Mouse (Mus musculus) forebrain, embryonic 13.5 days (tissue): ENCODE measurements around the gene 5730480H06Rik. TPM values are rescaled to one million over a fixed set of nuclear protein-coding genes. Genes with fewer than 3 reads are reported as not detected.

Source experiments
- ATAC-seq: fragments of 200-750 bp; cut with Nextera tagmentation; 2 replicates; pipeline ENCODE4 v1.8.0; 2017
- H3K27ac ChIP-seq: fragments of 300-500 bp; sonication (generic); 2 replicates; pipeline ENCODE4 v1.5.1; 2015; ENCODE audit warnings: inconsistent platforms, mild to moderate bottlenecking, moderate library complexity
- H3K27me3 ChIP-seq: fragments of 300-500 bp; sonication (generic); 2 replicates; pipeline ENCODE4 v1.6.1; 2015; ENCODE audit warnings: mild to moderate bottlenecking, inconsistent platforms
- H3K36me3 ChIP-seq: fragments of 300-500 bp; sonication (generic); 2 replicates; pipeline ENCODE4 v1.6.1; 2015; ENCODE audit warnings: mild to moderate bottlenecking, inconsistent platforms; ENCODE audit not compliant: poor library complexity, severe bottlenecking
- H3K4me1 ChIP-seq: fragments of 300-500 bp; sonication (generic); 2 replicates; pipeline ENCODE4 v1.6.1; 2015; ENCODE audit warnings: inconsistent platforms
- H3K4me2 ChIP-seq: fragments of 300-500 bp; sonication (generic); 2 replicates; pipeline ENCODE4 v1.6.1; 2015; ENCODE audit warnings: inconsistent platforms, mild to moderate bottlenecking, moderate library complexity
- H3K4me3 ChIP-seq: fragments of 300-500 bp; sonication (generic); 2 replicates; pipeline ENCODE4 v1.5.1; 2015; ENCODE audit warnings: mild to moderate bottlenecking, inconsistent platforms
- H3K9ac ChIP-seq: fragments of 300-500 bp; sonication (generic); 2 replicates; pipeline ENCODE4 v1.6.1; 2015; ENCODE audit warnings: mild to moderate bottlenecking, inconsistent platforms
- H3K9me3 ChIP-seq: fragments of 300-500 bp; sonication (generic); replicated peaks from 2 replicates; pipeline ENCODE4 v1.6.1; 2016; ENCODE audit warnings: inconsistent platforms
- WGBS: fragments of 180-500 bp; shearing (Covaris S2); methylation state at CpG from one replicate; pipeline ENCODE4 v1.1.7; 2015; 5-methylcytosine and 5-hydroxymethylcytosine counted together
- polyA plus RNA-seq: library from polyadenylated mRNA; unstranded; fragments of >200 nt; fragmentation: Nextera tagmentation; extraction: Ambion mirVana; gene quantifications from 2 replicates; pipeline ENCODE4 v1.2.1, GENCODE M21; 2015

The 5730480H06Rik gene
- 21.5 and 23.2 TPM in 2 replicates for polyA plus RNA-seq

GRCm38 (mm10) chr5:48327652-48328051 lies at the start of gene 5730480H06Rik:
TSS of gene 5730480H06Rik (plus strand) at chr5:48327952.
- 96% methylated on average over 8 of the region's 8 CpGs for WGBS
- Histone ChIP-seq H3K27ac (no peak within 1 kb of the TSS), H3K4me1 (no peaks in the 10 kb centered on the region), H3K27me3 (no peaks in the 10 kb centered on the region), H3K9me3 (no peaks in the 10 kb centered on the region), H3K9ac (no peak within 1 kb of the TSS), H3K4me3 (no peak within 1 kb of the TSS), H3K36me3 (no peaks in the 10 kb centered on the region), H3K4me2 (no peak within 1 kb of the TSS)
- ATAC-seq = no peak

- no peak for ATAC-seq
- WGBS = 93% methylated on average over 3 of the region's 3 CpGs
Observed at GRCm38 (mm10) chr5:48301186-48301585, 26.6 kb upstream of the 5730480H06Rik start.

DNA sequence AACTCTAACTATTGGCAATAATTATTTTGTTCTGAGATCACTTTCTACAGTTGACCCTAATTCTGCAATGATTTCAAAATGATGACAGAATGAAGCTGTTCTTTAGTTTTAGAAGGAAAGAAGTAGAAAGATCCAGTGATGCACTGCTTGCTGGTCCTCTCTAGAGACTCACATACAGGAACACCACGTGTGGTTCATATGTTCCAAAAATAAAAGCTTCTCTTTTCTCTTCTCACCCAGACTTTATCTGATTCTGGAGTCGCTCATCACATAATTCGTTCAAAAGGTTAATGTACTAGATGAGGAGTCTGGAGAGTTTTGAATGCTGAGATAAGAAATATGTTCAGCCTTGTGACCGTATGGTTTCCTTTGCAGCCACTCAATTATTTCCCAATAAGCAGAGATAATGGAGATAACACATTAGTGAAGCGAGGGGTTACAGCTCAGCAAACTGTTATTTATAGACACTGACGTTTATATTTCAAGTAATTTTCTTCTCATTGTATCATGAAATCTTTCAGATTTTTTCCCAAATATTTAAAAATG lies 12.6 kb upstream of the 5730480H06Rik start:
- no peaks in the 10 kb centered on the region for H3K27me3 ChIP-seq
- no peak overlapping the region for H3K9ac ChIP-seq
- no peak overlapping the region for H3K4me2 ChIP-seq
- H3K4me3 ChIP-seq = no peak overlapping the region
- ATAC-seq = no peak
- H3K4me1 ChIP-seq = no peaks in the 10 kb centered on the region
- H3K27ac ChIP-seq = no peak overlapping the region
- no peaks in the 10 kb centered on the region for H3K36me3 ChIP-seq
- WGBS = 87% methylated on average over 6 of the region's 6 CpGs
- no peaks in the 10 kb centered on the region for H3K9me3 ChIP-seq

More at GRCm38 (mm10) chr5:48301186-48301585, 26.6 kb upstream of the 5730480H06Rik start:
- H3K9me3 ChIP-seq = no peaks in the 10 kb centered on the region
- no peaks in the 10 kb centered on the region for H3K4me1 ChIP-seq
- H3K27ac ChIP-seq = no peak overlapping the region
- no peaks in the 10 kb centered on the region for H3K27me3 ChIP-seq
- no peak overlapping the region for H3K4me3 ChIP-seq
- peaks cover 23% of the 10 kb centered on the region for H3K36me3 ChIP-seq
- no peak overlapping the region for H3K9ac ChIP-seq
- H3K4me2 ChIP-seq = no peak overlapping the region

DNA sequence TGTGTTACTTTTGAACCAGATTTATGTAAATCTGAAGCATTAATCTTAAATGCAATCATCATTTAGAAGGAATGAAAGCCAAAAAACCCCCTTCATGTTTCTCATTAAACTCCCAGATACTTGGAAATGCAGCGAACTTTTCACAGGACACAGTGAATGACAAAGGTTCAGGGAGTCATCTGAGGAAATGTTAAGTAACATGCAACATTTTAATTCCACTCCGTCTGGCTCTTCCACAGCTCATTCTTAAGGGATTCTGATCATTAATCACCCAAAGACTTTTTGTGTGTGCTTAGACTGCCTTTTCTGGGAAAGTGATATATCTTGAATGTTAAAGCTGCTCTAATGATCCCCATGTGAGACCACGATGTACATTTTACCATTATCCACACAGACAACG lies 7.2 kb upstream of the 5730480H06Rik start:
- Histone ChIP-seq H3K4me1 (no peaks in the 10 kb centered on the region), H3K36me3 (no peaks in the 10 kb centered on the region), H3K4me3 (no peak overlapping the region), H3K9ac (no peak overlapping the region), H3K27ac (no peak overlapping the region), H3K27me3 (no peaks in the 10 kb centered on the region), H3K4me2 (no peak overlapping the region), H3K9me3 (no peaks in the 10 kb centered on the region)
- 73% methylated on average over 4 of the region's 4 CpGs for WGBS
- ATAC-seq = no peak

GRCm38 (mm10) chr5:48326221-48326620 lies 1.5 kb upstream of the 5730480H06Rik start:
- no peaks in the 10 kb centered on the region for H3K36me3 ChIP-seq
- no peak overlapping the region for H3K27ac ChIP-seq
- no peak overlapping the region for H3K9ac ChIP-seq
- no peaks in the 10 kb centered on the region for H3K27me3 ChIP-seq
- no peak overlapping the region for H3K4me2 ChIP-seq
- H3K4me3 ChIP-seq = no peak overlapping the region
- ATAC-seq = no peak
- no peaks in the 10 kb centered on the region for H3K4me1 ChIP-seq
- H3K9me3 ChIP-seq = no peaks in the 10 kb centered on the region

DNA sequence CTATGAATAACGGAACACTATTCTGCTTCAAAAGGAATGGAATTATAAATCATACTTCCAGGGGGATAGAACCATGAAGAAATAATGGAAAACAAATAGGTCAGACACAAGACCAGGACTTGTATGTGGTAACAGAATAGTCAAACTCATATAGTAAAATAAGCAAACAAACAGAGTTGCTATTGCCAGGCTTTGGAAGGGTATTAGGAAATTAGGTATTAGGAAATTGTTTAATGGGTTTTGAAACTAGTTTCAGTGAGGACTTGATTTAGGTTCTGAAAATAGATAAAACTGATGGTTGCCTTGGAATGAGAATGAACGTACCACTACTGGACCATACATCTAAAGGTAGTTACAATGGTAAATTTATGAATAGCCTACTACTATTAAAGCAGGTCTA lies 2.0 kb downstream of the 5730480H06Rik start:
- 95% methylated on average over 2 of the region's 2 CpGs for WGBS
- Histone ChIP-seq H3K36me3 (no peaks in the 10 kb centered on the region), H3K4me2 (no peak overlapping the region), H3K9ac (no peak overlapping the region), H3K27me3 (no peaks in the 10 kb centered on the region), H3K4me1 (no peaks in the 10 kb centered on the region), H3K4me3 (no peak overlapping the region), H3K9me3 (no peaks in the 10 kb centered on the region), H3K27ac (no peak overlapping the region)
- no peak for ATAC-seq

DNA sequence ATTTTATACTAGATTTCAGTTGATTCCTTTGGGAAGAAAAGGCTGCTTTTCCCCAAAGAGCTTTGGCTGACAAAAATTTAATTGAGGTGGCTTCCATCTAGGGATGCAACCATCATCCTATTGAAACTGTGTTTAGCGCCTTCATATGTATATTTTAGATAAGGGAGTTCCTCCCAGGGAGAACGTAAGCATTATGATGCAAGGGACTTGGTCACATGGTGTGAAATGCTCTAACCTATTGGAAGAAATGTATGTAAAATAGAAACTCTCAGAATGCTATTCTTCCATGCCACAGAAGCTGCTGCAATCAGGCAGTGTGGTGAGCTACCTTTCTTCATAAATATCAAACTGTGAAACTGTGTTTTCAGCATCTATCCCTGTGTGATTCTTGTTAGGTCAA lies 3.1 kb downstream of the 5730480H06Rik start:
- Histone ChIP-seq H3K9me3 (no peaks in the 10 kb centered on the region), H3K9ac (no peak overlapping the region), H3K36me3 (no peaks in the 10 kb centered on the region), H3K4me1 (no peaks in the 10 kb centered on the region), H3K27ac (no peak overlapping the region), H3K27me3 (no peaks in the 10 kb centered on the region), H3K4me3 (no peak overlapping the region), H3K4me2 (no peak overlapping the region)
- 91% methylated on average over 2 of the region's 2 CpGs for WGBS
- ATAC-seq = no peak

DNA sequence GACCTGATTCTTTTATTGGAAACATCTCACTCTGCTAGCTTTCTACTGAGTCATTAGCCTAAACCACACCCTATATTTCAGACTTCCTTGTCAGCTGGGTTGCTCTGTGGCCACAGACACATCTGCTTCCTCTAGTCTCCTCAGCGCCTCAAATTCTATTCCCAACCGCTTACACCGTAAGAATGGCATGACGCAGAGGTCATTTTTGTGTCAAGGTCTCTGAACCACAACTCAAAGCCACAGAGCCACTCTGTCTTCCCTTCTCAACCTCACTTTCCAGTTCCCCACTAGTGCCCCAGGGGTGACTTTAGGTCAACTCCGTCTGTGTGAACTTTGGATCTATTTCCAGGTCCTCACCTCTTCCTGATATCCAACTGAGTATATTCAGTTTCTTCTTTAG lies 3.7 kb downstream of the 5730480H06Rik start:
- no peak overlapping the region for H3K4me3 ChIP-seq
- no peak overlapping the region for H3K9ac ChIP-seq
- 86% methylated on average over 5 of the region's 5 CpGs for WGBS
- no peak overlapping the region for H3K27ac ChIP-seq
- no peaks in the 10 kb centered on the region for H3K27me3 ChIP-seq
- no peaks in the 10 kb centered on the region for H3K9me3 ChIP-seq
- no peaks in the 10 kb centered on the region for H3K36me3 ChIP-seq
- no peak for ATAC-seq
- H3K4me1 ChIP-seq = no peaks in the 10 kb centered on the region
- H3K4me2 ChIP-seq = no peak overlapping the region

DNA sequence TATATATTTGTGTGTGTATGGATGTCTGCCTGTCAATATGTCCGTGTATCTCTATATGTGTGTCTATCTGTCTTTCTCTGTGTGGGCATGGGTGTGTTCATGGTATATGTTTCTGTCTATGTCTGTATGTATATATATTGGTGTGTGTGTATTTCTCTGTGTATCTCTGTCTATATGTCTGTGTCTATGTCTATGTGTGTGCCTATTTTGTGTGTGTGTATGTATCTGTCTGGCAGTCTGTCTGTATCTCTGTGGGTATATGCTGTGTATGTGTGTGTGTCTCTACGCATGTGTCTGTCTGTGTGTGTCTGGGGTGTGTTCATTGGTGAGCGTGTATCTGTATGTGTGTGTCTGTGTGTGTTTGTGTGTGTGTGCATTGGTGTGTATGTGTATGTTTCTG lies 5.7 kb downstream of the 5730480H06Rik start:
- H3K4me2 ChIP-seq = no peak overlapping the region
- 95% methylated on average over 3 of the region's 3 CpGs for WGBS
- H3K9ac ChIP-seq = no peak overlapping the region
- H3K4me3 ChIP-seq = no peak overlapping the region
- no peaks in the 10 kb centered on the region for H3K36me3 ChIP-seq
- H3K27ac ChIP-seq = no peak overlapping the region
- H3K4me1 ChIP-seq = no peaks in the 10 kb centered on the region
- no peaks in the 10 kb centered on the region for H3K9me3 ChIP-seq
- no peak for ATAC-seq
- no peaks in the 10 kb centered on the region for H3K27me3 ChIP-seq

DNA sequence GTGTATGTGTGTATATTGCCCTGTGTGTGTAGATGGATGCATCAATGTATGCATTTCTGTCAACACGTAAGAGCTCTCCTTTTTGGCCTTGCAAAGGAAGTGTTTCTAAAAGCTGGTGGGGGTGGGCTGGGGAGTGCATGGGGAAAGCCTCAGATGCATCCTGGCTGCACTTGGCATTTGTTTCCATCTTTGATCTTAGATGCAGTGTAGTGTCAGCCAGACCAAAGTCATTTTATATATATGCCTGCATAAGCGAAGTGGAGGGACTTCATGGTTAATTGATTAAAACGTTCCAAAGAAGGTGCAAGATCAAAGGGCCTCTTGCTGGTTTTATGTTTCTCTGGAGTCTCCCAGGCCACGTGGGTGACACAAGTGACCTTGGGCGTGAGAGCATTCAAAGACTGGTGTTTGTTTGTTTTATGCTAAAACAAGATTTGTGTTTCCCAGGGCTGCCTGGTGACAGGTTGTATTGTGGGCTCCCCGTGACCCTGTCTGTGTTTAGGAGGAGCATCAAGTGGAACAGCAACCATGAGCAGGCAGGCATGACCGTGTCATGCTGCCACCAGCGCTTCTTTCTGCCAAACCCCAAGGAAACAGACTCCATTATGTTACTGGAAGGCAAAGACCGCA lies 6.2 kb downstream of the 5730480H06Rik start:
- WGBS = 50% methylated on average over 9 of the region's 9 CpGs
- no peak for ATAC-seq

DNA sequence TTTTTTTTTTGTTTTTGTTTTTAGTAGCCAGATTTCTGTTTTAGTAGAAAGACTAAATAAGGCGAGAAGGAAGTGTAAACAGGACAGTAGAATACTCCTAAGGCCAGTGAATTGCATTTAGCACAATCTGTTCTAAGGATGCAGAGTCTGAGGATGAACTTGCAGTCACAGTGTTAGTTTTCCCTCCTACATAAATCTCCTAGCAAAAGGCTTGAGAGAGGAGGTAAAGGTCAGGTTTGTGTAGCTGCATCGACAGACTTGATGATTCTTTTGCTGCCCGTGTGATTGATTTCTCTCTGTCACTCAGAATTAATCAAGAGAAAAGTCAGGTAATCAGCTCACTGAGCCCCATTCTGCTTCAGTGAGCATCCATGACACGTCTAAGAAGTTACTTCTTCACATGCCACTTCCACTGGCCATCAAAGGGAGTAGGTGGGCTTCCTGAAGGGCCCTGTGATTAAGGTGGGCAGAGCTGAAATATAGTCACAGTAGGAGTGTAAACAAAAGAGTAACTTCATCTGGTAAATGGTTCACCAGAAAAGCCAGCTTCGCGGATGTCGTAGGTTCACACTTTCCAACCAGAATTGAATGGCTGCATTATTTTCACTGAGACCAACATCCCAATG lies 13.2 kb downstream of the 5730480H06Rik start:
- Histone ChIP-seq H3K27me3 (no peaks in the 10 kb centered on the region), H3K27ac (no peak overlapping the region), H3K4me3 (no peak overlapping the region), H3K4me1 (no peaks in the 10 kb centered on the region), H3K9ac (no peak overlapping the region), H3K36me3 (no peaks in the 10 kb centered on the region), H3K4me2 (no peak overlapping the region), H3K9me3 (no peaks in the 10 kb centered on the region)
- WGBS = 41% methylated on average over 7 of the region's 7 CpGs
- ATAC-seq = no peak

More for the DNA sequence above, 6.2 kb downstream of the 5730480H06Rik start:
- H3K27ac ChIP-seq = no peak overlapping the region
- H3K36me3 ChIP-seq = no peaks in the 10 kb centered on the region
- H3K27me3 ChIP-seq = no peaks in the 10 kb centered on the region
- no peak overlapping the region for H3K4me3 ChIP-seq
- H3K4me1 ChIP-seq = no peaks in the 10 kb centered on the region
- no peak overlapping the region for H3K9ac ChIP-seq
- H3K4me2 ChIP-seq = no peak overlapping the region
- no peaks in the 10 kb centered on the region for H3K9me3 ChIP-seq

DNA sequence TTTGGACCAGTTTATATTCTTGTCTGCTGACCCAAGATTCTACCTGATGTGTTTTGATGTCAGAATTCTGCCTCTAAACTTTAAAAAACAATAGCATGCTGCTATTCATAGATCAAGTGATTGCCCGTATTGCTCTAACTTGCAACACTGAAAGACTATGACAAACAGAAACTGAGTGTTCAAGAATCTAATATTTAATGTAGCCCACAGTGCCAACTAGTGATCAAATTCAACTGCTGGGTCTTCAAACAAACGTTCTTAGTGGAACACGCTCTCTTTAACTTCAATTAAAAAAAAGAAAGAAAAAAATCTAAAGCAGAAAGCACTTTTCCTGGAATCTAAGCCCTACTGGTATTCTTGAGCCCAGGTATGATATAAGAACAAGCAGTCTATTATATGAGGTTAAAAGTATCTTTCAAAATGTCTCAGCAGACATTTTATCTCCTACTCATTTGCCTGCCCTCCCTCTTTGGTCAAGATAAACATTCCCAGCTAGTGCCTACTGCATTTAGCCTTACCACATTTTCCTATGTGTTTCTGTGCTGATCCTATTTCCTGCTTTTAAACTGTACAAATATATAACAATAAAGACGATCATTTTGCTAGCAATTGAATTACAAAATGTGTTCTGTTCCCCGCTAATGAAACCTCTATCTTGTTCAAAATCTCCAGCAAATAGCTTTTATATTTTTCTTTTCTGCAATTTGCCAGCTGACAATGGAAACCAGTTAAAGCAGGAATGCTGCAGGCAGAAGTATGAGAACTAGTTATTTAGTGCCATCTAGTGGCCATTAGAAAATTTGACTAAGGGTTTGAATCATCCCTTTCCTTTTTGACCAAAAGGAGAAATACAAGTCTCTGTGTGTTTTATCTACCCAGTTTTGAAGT lies 17.6 kb downstream of the 5730480H06Rik start:
- Histone ChIP-seq H3K27ac (no peak overlapping the region), H3K4me3 (no peak overlapping the region), H3K27me3 (no peaks in the 10 kb centered on the region), H3K4me2 (no peak overlapping the region), H3K4me1 (no peaks in the 10 kb centered on the region), H3K9me3 (no peaks in the 10 kb centered on the region), H3K36me3 (no peaks in the 10 kb centered on the region), H3K9ac (no peak overlapping the region)
- ATAC-seq = peak; percentile 94
- WGBS = 45% methylated on average over 5 of the region's 5 CpGs
